Mouse (Mus musculus): ENCODE data around the gene Gm20532.

The Gm20532 gene

DNA sequence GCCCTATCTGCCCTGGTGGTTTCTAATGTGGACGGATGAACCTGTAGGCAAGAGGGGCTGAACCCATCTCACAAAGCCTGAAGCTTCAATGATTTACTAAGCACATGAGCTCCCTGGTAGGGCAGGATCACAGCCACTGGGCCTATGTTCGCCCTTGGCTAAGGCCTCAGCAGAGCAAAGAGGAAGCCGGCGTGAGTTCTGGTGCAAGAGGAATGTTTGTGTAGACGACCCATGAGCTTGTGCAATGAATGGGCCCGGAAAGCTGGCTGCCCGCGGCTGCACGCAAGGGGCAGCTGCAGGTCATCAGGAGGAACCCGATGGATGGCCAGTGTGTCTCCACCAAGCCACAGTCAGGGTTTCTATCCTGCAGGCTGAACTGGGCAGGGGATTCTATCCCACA lies 36.6 kb upstream of the Gm20532 start:
- TF ChIP-seq CTCF (conservative IDR thresholded peaks at IDR 0.05; ENCODE audit: low read length) (no peak), POU5F1 (IDR thresholded peaks at IDR 0.05; ENCODE audit: borderline replicate concordance, low read length) (no peak), NANOG (IDR thresholded peaks at IDR 0.05; ENCODE audit: borderline replicate concordance, low read length) (no peak)
- Histone ChIP-seq H3K27me3 (ENCODE audit: insufficient read depth, low read length) (peaks cover 27% of the 10 kb centered on the region; the same call in 1 of the 2 replicates), H3K4me3 (replicated peaks; ENCODE audit: low read length) (no peak overlapping the region), H3K9me3 (ENCODE audit: low read length) (no peaks in the 10 kb centered on the region), H3K36me3 (ENCODE audit: insufficient read depth, low read length) (no peaks in the 10 kb centered on the region), H3K4me1 (replicated peaks; ENCODE audit: low read depth, low read length) (peaks cover 44% of the 10 kb centered on the region)

- H3K4me1 ChIP-seq (replicated peaks; ENCODE audit: low read depth, low read length): peaks cover 44% of the 10 kb centered on the region
- H3K36me3 ChIP-seq (ENCODE audit: insufficient read depth, low read length): no peaks in the 10 kb centered on the region
- TF ChIP-seq POU5F1 (IDR thresholded peaks at IDR 0.05; ENCODE audit: borderline replicate concordance, low read length): no peak
- no peak for TF ChIP-seq NANOG (IDR thresholded peaks at IDR 0.05; ENCODE audit: borderline replicate concordance, low read length)
- no peak for TF ChIP-seq CTCF (conservative IDR thresholded peaks at IDR 0.05; ENCODE audit: low read length)
- no peak overlapping the region for H3K4me3 ChIP-seq (replicated peaks; ENCODE audit: low read length)
- no peaks in the 10 kb centered on the region for H3K9me3 ChIP-seq (ENCODE audit: low read length)
- H3K27me3 ChIP-seq (ENCODE audit: insufficient read depth, low read length): peaks cover 27% of the 10 kb centered on the region; the same call in 1 of the 2 replicates
These were observed 36.2 kb upstream of the Gm20532 start for GRCm38 (mm10) chr2:26550205-26550604.

- H3K36me3 ChIP-seq (ENCODE audit: insufficient read depth, low read length): no peaks in the 10 kb centered on the region
- TF ChIP-seq POU5F1 (IDR thresholded peaks at IDR 0.05; ENCODE audit: borderline replicate concordance, low read length) (no peak), NANOG (IDR thresholded peaks at IDR 0.05; ENCODE audit: borderline replicate concordance, low read length) (no peak), CTCF (conservative IDR thresholded peaks at IDR 0.05; ENCODE audit: low read length) (no peak)
These were observed 35.7 kb upstream of the Gm20532 start for GRCm38 (mm10) chr2:26550777-26551176.

DNA sequence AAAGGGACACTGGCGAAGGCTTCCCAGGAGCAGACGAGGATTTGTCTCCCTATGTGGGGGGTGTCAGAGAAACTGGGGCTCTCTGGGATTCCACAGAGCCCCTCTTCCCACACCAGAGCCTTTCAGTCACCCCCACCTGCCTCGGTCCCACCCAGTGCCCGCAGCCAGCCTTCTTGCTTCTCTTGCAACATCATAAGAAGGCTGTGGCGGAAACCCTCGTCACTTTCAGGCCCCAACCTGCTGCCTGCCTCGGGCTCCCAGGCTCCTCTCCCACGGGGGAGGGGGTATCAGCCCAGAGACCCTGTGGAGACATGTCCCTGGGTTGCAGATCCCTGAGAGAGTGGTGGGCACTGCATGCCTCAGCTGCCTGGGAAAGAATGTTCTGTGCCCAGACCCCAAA lies 35.0 kb upstream of the Gm20532 start:
- Histone ChIP-seq H3K4me1 (replicated peaks; ENCODE audit: low read depth, low read length) (peaks cover 47% of the 10 kb centered on the region), H3K36me3 (ENCODE audit: insufficient read depth, low read length) (no peaks in the 10 kb centered on the region), H3K4me3 (replicated peaks; ENCODE audit: low read length) (peak overlapping the region; percentile 39), H3K27me3 (ENCODE audit: insufficient read depth, low read length) (peaks cover 22% of the 10 kb centered on the region; the same call in 1 of the 2 replicates), H3K9me3 (ENCODE audit: low read length) (no peaks in the 10 kb centered on the region)
- TF ChIP-seq CTCF (conservative IDR thresholded peaks at IDR 0.05; ENCODE audit: low read length) (no peak), NANOG (IDR thresholded peaks at IDR 0.05; ENCODE audit: borderline replicate concordance, low read length) (no peak), POU5F1 (IDR thresholded peaks at IDR 0.05; ENCODE audit: borderline replicate concordance, low read length) (no peak)

More at GRCm38 (mm10) chr2:26550777-26551176, 35.7 kb upstream of the Gm20532 start:
- H3K4me1 ChIP-seq (replicated peaks; ENCODE audit: low read depth, low read length): peaks cover 44% of the 10 kb centered on the region
- H3K9me3 ChIP-seq (ENCODE audit: low read length): no peaks in the 10 kb centered on the region
- no peak overlapping the region for H3K4me3 ChIP-seq (replicated peaks; ENCODE audit: low read length)
- peaks cover 27% of the 10 kb centered on the region; the same call in 1 of the 2 replicates for H3K27me3 ChIP-seq (ENCODE audit: insufficient read depth, low read length)

GRCm38 (mm10) chr2:26552066-26552465 lies 34.4 kb upstream of the Gm20532 start:
- H3K36me3 ChIP-seq (ENCODE audit: insufficient read depth, low read length): no peaks in the 10 kb centered on the region
- no peak overlapping the region for H3K4me3 ChIP-seq (replicated peaks; ENCODE audit: low read length)
- H3K4me1 ChIP-seq (replicated peaks; ENCODE audit: low read depth, low read length): peaks cover 47% of the 10 kb centered on the region
- H3K9me3 ChIP-seq (ENCODE audit: low read length): no peaks in the 10 kb centered on the region
- TF ChIP-seq CTCF (conservative IDR thresholded peaks at IDR 0.05; ENCODE audit: low read length): no peak
- H3K27me3 ChIP-seq (ENCODE audit: insufficient read depth, low read length): peaks cover 20% of the 10 kb centered on the region; the same call in 1 of the 2 replicates

GRCm38 (mm10) chr2:26553904-26554303 lies 32.5 kb upstream of the Gm20532 start:
- Histone ChIP-seq H3K9me3 (ENCODE audit: low read length) (no peaks in the 10 kb centered on the region), H3K4me1 (replicated peaks; ENCODE audit: low read depth, low read length) (peaks cover 38% of the 10 kb centered on the region), H3K4me3 (replicated peaks; ENCODE audit: low read length) (no peak overlapping the region), H3K27me3 (ENCODE audit: insufficient read depth, low read length) (peaks cover 13% of the 10 kb centered on the region; the same call in 1 of the 2 replicates), H3K36me3 (ENCODE audit: insufficient read depth, low read length) (no peaks in the 10 kb centered on the region)
- TF ChIP-seq CTCF (conservative IDR thresholded peaks at IDR 0.05; ENCODE audit: low read length) (no peak), NANOG (IDR thresholded peaks at IDR 0.05; ENCODE audit: borderline replicate concordance, low read length) (no peak)

- no peak overlapping the region for H3K4me3 ChIP-seq (replicated peaks; ENCODE audit: low read length)
These were observed 31.4 kb upstream of the Gm20532 start for GRCm38 (mm10) chr2:26555076-26555475.

GRCm38 (mm10) chr2:26556535-26556993 lies 29.9 kb upstream of the Gm20532 start:
- Histone ChIP-seq H3K36me3 (ENCODE audit: insufficient read depth, low read length) (no peaks in the 10 kb centered on the region), H3K27me3 (ENCODE audit: insufficient read depth, low read length) (peaks cover 7% of the 10 kb centered on the region; the same call in 1 of the 2 replicates), H3K4me3 (replicated peaks; ENCODE audit: low read length) (0 out of 2 replicates have a peak overlapping the region, but pooled peaks have one; percentile 10), H3K9me3 (ENCODE audit: low read length) (no peaks in the 10 kb centered on the region), H3K4me1 (replicated peaks; ENCODE audit: low read depth, low read length) (peaks cover 43% of the 10 kb centered on the region)
- TF ChIP-seq NANOG (IDR thresholded peaks at IDR 0.05; ENCODE audit: borderline replicate concordance, low read length): no peak
- TF ChIP-seq CTCF (conservative IDR thresholded peaks at IDR 0.05; ENCODE audit: low read length): no peak
- no peak for TF ChIP-seq POU5F1 (IDR thresholded peaks at IDR 0.05; ENCODE audit: borderline replicate concordance, low read length)

More at GRCm38 (mm10) chr2:26555076-26555475, 31.4 kb upstream of the Gm20532 start:
- no peaks in the 10 kb centered on the region for H3K9me3 ChIP-seq (ENCODE audit: low read length)
- H3K4me1 ChIP-seq (replicated peaks; ENCODE audit: low read depth, low read length): peaks cover 38% of the 10 kb centered on the region
- H3K27me3 ChIP-seq (ENCODE audit: insufficient read depth, low read length): peaks cover 11% of the 10 kb centered on the region; the same call in 1 of the 2 replicates
- H3K36me3 ChIP-seq (ENCODE audit: insufficient read depth, low read length): no peaks in the 10 kb centered on the region
- TF ChIP-seq POU5F1 (IDR thresholded peaks at IDR 0.05; ENCODE audit: borderline replicate concordance, low read length) (no peak), NANOG (IDR thresholded peaks at IDR 0.05; ENCODE audit: borderline replicate concordance, low read length) (no peak), CTCF (conservative IDR thresholded peaks at IDR 0.05; ENCODE audit: low read length) (no peak)

GRCm38 (mm10) chr2:26560506-26560905 lies 25.9 kb upstream of the Gm20532 start:
- no peaks in the 10 kb centered on the region for H3K36me3 ChIP-seq (ENCODE audit: insufficient read depth, low read length)
- no peaks in the 10 kb centered on the region for H3K9me3 ChIP-seq (ENCODE audit: low read length)
- TF ChIP-seq NANOG (IDR thresholded peaks at IDR 0.05; ENCODE audit: borderline replicate concordance, low read length) (no peak), POU5F1 (IDR thresholded peaks at IDR 0.05; ENCODE audit: borderline replicate concordance, low read length) (no peak), CTCF (conservative IDR thresholded peaks at IDR 0.05; ENCODE audit: low read length) (no peak)
- H3K27me3 ChIP-seq (ENCODE audit: insufficient read depth, low read length): no peaks in the 10 kb centered on the region; the same call in 1 of the 2 replicates
- peaks cover 27% of the 10 kb centered on the region for H3K4me1 ChIP-seq (replicated peaks; ENCODE audit: low read depth, low read length)
- H3K4me3 ChIP-seq (replicated peaks; ENCODE audit: low read length): no peak overlapping the region

Measured in E14TG2a.4 (cell line).